In genomic region chr5:30926073-30926472, GRCm38 (mm10) we compare ENCODE assay signal across 10 mouse cellular contexts.
"Had no signal": no experiment of that assay in that cellular context is flagged by ENCODE, and none has a peak within 500 bp of the region (broad histone marks: within the 10 kb centered on the region; RNA-seq: fewer than 3 reads in every experiment).

No protein-coding gene starts in this region.

- H3K27me3 ChIP-seq: intestine, embryonic 15.5 days; liver, embryonic 12.5 days; lung, embryonic 15.5 days; stomach, embryonic 15.5 days had no signal

- H3K9ac ChIP-seq: intestine, embryonic 15.5 days; liver, embryonic 12.5 days; lung, embryonic 15.5 days; midbrain, embryonic 12.5 days; stomach, embryonic 15.5 days had no signal

- ATAC-seq: intestine, embryonic 15.5 days; liver, embryonic 12.5 days had no signal

- H3K4me2 ChIP-seq: intestine, embryonic 15.5 days; liver, embryonic 12.5 days; lung, embryonic 15.5 days; midbrain, embryonic 12.5 days; stomach, embryonic 15.5 days had no signal

- H3K27ac ChIP-seq: intestine, embryonic 15.5 days; left cerebral cortex, adult 2 months; limb, embryonic 10.5 days; liver, embryonic 12.5 days; lung, embryonic 15.5 days; midbrain, embryonic 12.5 days; stomach, embryonic 15.5 days had no signal

- H3K9me3 ChIP-seq: intestine, embryonic 15.5 days; limb, embryonic 10.5 days; liver, embryonic 12.5 days; lung, embryonic 15.5 days; midbrain, embryonic 12.5 days; stomach, embryonic 15.5 days had no signal

- DNase-seq: thymus, adult 2 months; thymus, postnatal 25 days had no signal

- H3K36me3 ChIP-seq: intestine, embryonic 15.5 days; lung, embryonic 15.5 days; midbrain, embryonic 12.5 days; stomach, embryonic 15.5 days had no signal

- H3K4me3 ChIP-seq: intestine, embryonic 15.5 days; left cerebral cortex, adult 2 months; limb, embryonic 10.5 days; liver, embryonic 12.5 days; lung, embryonic 15.5 days; midbrain, embryonic 12.5 days; myocyte; stomach, embryonic 15.5 days had no signal
